In the genomic region with DNA sequence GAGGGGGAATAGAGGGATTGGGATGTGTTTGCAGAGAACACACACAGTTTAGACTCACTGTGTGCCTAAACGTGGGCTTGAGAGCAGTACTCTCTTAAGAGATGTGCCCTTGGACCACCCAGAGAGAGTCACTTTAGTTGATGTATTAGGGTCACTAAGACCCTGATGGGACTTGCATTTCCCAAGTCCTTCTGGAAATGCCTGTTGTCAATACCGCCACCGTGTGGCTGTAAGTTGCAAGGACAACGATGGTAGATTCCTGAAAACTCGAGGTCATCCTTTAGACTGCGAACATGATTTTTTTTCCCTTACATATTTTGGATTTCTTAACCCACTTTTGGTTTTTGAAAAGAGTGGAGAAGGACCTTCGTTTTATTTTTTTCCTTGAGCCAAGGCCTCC, we compare ENCODE assay signal across 7 mouse cellular contexts. TPM values are rescaled to one million over a fixed set of nuclear protein-coding genes. Genes with fewer than 3 reads are reported as not detected.
DNase-seq lines count a peak whose midpoint lies in the region; ATAC-seq and TF ChIP-seq lines count a peak whose summit lies in the region.

No protein-coding gene starts in this region.

- H3K4me3 ChIP-seq in bone marrow, adult 2 months (replicated peaks; ENCODE audit: control insufficient read depth, low read depth, low read length): no peak overlapping the region
- H3K4me3 ChIP-seq in hindbrain, embryonic 14.5 days (replicated peaks; ENCODE audit: low read length): no peak overlapping the region

- H3K27me3 ChIP-seq in hindbrain, embryonic 14.5 days (ENCODE audit: control insufficient read depth, insufficient read depth, low read length): no peaks in the 10 kb centered on the region

- no peak for TF ChIP-seq POLR2A in bone marrow, adult 2 months (IDR thresholded peaks at IDR 0.05; ENCODE audit: borderline replicate concordance, control insufficient read depth, low read depth, low read length)

- ATAC-seq in erythroblast, adult 5-6 weeks (replicated peaks; ENCODE audit: low FRiP score, poor library complexity, severe bottlenecking): peak; percentile 28; the same call in 1 of the 2 replicates
- no peak for ATAC-seq in hindbrain, embryonic 14.5 days (ENCODE audit: low FRiP score)

- H3K9ac ChIP-seq in hindbrain, embryonic 14.5 days: no peak overlapping the region

- peak; percentile 65 for DNase-seq in MEL-GATA-1-ER (ENCODE audit: extremely low read depth, low read depth)
- peak; percentile 89 for DNase-seq in hindbrain, embryonic 14.5 days (ENCODE audit: low spot score)
- DNase-seq in layer of hippocampus, postnatal 14 days (ENCODE audit: low spot score in 2 of 2): peak; percentile 65 to 72
- peak; percentile 76 for DNase-seq in lung, postnatal 36 days
- DNase-seq in right cerebral cortex, postnatal 4 days: peak; percentile 57

- no peaks in the 10 kb centered on the region for H3K9me3 ChIP-seq in hindbrain, embryonic 14.5 days (ENCODE audit: control insufficient read depth, low read length)

- TF ChIP-seq CTCF in bone marrow, adult 2 months (IDR thresholded peaks at IDR 0.05; ENCODE audit: control insufficient read depth, insufficient read depth, low read length): peak; percentile 54

- H3K36me3 ChIP-seq in hindbrain, embryonic 14.5 days (replicated peaks; ENCODE audit: control insufficient read depth, insufficient read depth): no peaks in the 10 kb centered on the region

- peak overlapping the region; percentile 48; the same call in 1 of the 2 replicates for H3K4me2 ChIP-seq in hindbrain, embryonic 14.5 days (replicated peaks)

- H3K27ac ChIP-seq in bone marrow, adult 2 months (ENCODE audit: control insufficient read depth, insufficient read depth, low read depth, low read length, poor library complexity): no peak overlapping the region
- no peak overlapping the region for H3K27ac ChIP-seq in hindbrain, embryonic 14.5 days

- 0% methylated on average over 7 of the region's 7 CpGs for WGBS in bone marrow, adult 2 months
- 4% methylated on average over 7 of the region's 7 CpGs for WGBS in hindbrain, embryonic 14.5 days

- H3K4me1 ChIP-seq in bone marrow, adult 2 months (ENCODE audit: control insufficient read depth, insufficient read depth, low read length): peaks cover 2% of the 10 kb centered on the region; the same call in 1 of the 2 replicates
- no peaks in the 10 kb centered on the region; the same call in 1 of the 2 replicates for H3K4me1 ChIP-seq in hindbrain, embryonic 14.5 days (replicated peaks; ENCODE audit: control insufficient read depth, insufficient read depth, low read length)

RNA-seq across cellular contexts. Expression of a gene that starts 1.1 kb away (rescaled TPM):
- 15.8 and 22.7 TPM in 2 replicates for polyA plus RNA-seq in bone marrow, adult 2 months (2011; ENCODE audit: insufficient read depth, insufficient read length, low replicate concordance, missing spikeins)
- 36.4 and 37.3 TPM in 2 replicates for total RNA-seq in erythroblast, adult 5-6 weeks (2015; ENCODE audit: low replicate concordance)
- 27.1 and 57.4 TPM in 2 replicates for total RNA-seq in erythroblast, adult 5-6 weeks (2017; ENCODE audit: low replicate concordance)
- 50.9 and 55.0 TPM in 2 replicates for polyA plus RNA-seq in hindbrain, embryonic 14.5 days (2014; fragmentation: Nextera tagmentation; extraction: Ambion mirVana)
- total RNA-seq in layer of hippocampus, postnatal 14 days (2021): 10 to 100 TPM; 17.0 to 20.0 TPM

RNA-seq across cellular contexts. Expression of a gene that starts 5.0 kb away (rescaled TPM):
- not detected in 2 replicates for polyA plus RNA-seq in bone marrow, adult 2 months (2011; ENCODE audit: insufficient read depth, insufficient read length, low replicate concordance, missing spikeins)
- not detected in 2 replicates for total RNA-seq in erythroblast, adult 5-6 weeks (2015; ENCODE audit: low replicate concordance)
- total RNA-seq in erythroblast, adult 5-6 weeks (2017; ENCODE audit: low replicate concordance): not detected in 2 replicates
- not detected in 2 replicates for polyA plus RNA-seq in hindbrain, embryonic 14.5 days (2014; fragmentation: Nextera tagmentation; extraction: Ambion mirVana)
- total RNA-seq in layer of hippocampus, postnatal 14 days (2021): not detected
